In genomic region chr11:7423276-7424081, GRCm38 (mm10) we compare ENCODE assay signal across 9 mouse cellular contexts.
DNase-seq lines count a peak whose midpoint lies in the region; ATAC-seq and TF ChIP-seq lines count a peak whose summit lies in the region.
"Had no signal": no experiment of that assay in that cellular context is flagged by ENCODE, and none has a peak within 500 bp of the region (broad histone marks: within the 10 kb centered on the region; RNA-seq: fewer than 3 reads in every experiment).

No protein-coding gene starts in this region.

- no peaks in the 10 kb centered on the region for H3K27me3 ChIP-seq in embryonic facial prominence, embryonic 12.5 days
- H3K27me3 ChIP-seq in liver, embryonic 11.5 days (replicated peaks; ENCODE audit: control insufficient read depth, insufficient read depth, low read length), result no peaks in the 10 kb centered on the region
- no peaks in the 10 kb centered on the region for H3K27me3 ChIP-seq in stomach, postnatal 0 days (ENCODE audit: control insufficient read depth, insufficient read depth, low read length)

- H3K4me1 ChIP-seq in embryonic facial prominence, embryonic 12.5 days, result peaks cover 11% of the 10 kb centered on the region
- 0 out of 2 replicates have a peak, but pooled peaks cover 2% of the 10 kb centered on the region for H3K4me1 ChIP-seq in liver, embryonic 11.5 days (replicated peaks; ENCODE audit: control insufficient read depth, insufficient read depth, low read length)
- no peaks in the 10 kb centered on the region for H3K4me1 ChIP-seq in stomach, postnatal 0 days (replicated peaks; ENCODE audit: control insufficient read depth, insufficient read depth)

- TF ChIP-seq CTCF in stomach, postnatal 0 days (IDR thresholded peaks at IDR 0.05; ENCODE audit: low read depth), result peak; percentile 45

- intact Hi-C loops in heart, postnatal 25 days (cut with DNase I), result no loop called here

- H3K4me2 ChIP-seq in embryonic facial prominence, embryonic 12.5 days (replicated peaks), result no peak overlapping the region
- H3K4me2 ChIP-seq in liver, embryonic 11.5 days, result peak overlapping the region; percentile 18; the same call in 1 of the 2 replicates
- no peak overlapping the region for H3K4me2 ChIP-seq in stomach, postnatal 0 days (replicated peaks; ENCODE audit: low read depth)

- H3K36me3 ChIP-seq in embryonic facial prominence, embryonic 12.5 days, result no peaks in the 10 kb centered on the region
- no peaks in the 10 kb centered on the region for H3K36me3 ChIP-seq in liver, embryonic 11.5 days (ENCODE audit: control insufficient read depth, insufficient read depth, low read length)
- no peaks in the 10 kb centered on the region for H3K36me3 ChIP-seq in stomach, postnatal 0 days (ENCODE audit: control insufficient read depth, insufficient read depth, low read length)
- H3K36me3 ChIP-seq: G1E had no signal

- peak; percentile 96 for DNase-seq in heart, adult 11 months
- DNase-seq in heart, postnatal 4 days, result no peak
- peak; percentile 20 for DNase-seq in heart, postnatal 25 days (ENCODE audit: low spot score)
- peak; percentile 33 for DNase-seq in liver, embryonic 11.5 days (ENCODE audit: low spot score)
- DNase-seq in stomach, postnatal 0 days (ENCODE audit: low spot score), result peak; percentile 46
- no peak for DNase-seq in frontal cortex, postnatal 14 days (ENCODE audit: low spot score in 2 of 2)

- ATAC-seq in embryonic facial prominence, embryonic 12.5 days (ENCODE audit: insufficient number of reproducible peaks, insufficient read depth, low FRiP score, low TSS enrichment), result peak; percentile 72; the same call in 1 of the 2 replicates
- peak; percentile 94 for ATAC-seq in liver, embryonic 11.5 days (replicated peaks; ENCODE audit: low FRiP score)
- peak; percentile 96 for ATAC-seq in stomach, postnatal 0 days (ENCODE audit: low FRiP score, low TSS enrichment)
- no peak for ATAC-seq in CD4-positive, CD25-positive, alpha-beta regulatory T cell, adult 4 months

- 14% methylated on average over 13 of the region's 13 CpGs for WGBS in embryonic facial prominence, embryonic 12.5 days
- 23% methylated on average over 13 of the region's 13 CpGs for WGBS in liver, embryonic 11.5 days
- WGBS in stomach, postnatal 0 days, result 18% methylated on average over 13 of the region's 13 CpGs

- no peaks in the 10 kb centered on the region for H3K9me3 ChIP-seq in embryonic facial prominence, embryonic 12.5 days
- no peaks in the 10 kb centered on the region for H3K9me3 ChIP-seq in liver, embryonic 11.5 days (ENCODE audit: control insufficient read depth, low read length)
- H3K9me3 ChIP-seq in stomach, postnatal 0 days (ENCODE audit: control insufficient read depth, low read length), result no peaks in the 10 kb centered on the region

- TF ChIP-seq EP300 in stomach, postnatal 0 days (optimal IDR thresholded peaks at IDR 0.05), result no peak

- no peak overlapping the region for H3K9ac ChIP-seq in embryonic facial prominence, embryonic 12.5 days
- no peak overlapping the region for H3K9ac ChIP-seq in liver, embryonic 11.5 days (ENCODE audit: low read depth, low read length)
- H3K9ac ChIP-seq in stomach, postnatal 0 days (ENCODE audit: low read length), result no peak overlapping the region

- no peak overlapping the region for H3K4me3 ChIP-seq in embryonic facial prominence, embryonic 12.5 days
- no peak overlapping the region for H3K4me3 ChIP-seq in liver, embryonic 11.5 days (ENCODE audit: low read depth, low read length)
- no peak overlapping the region for H3K4me3 ChIP-seq in stomach, postnatal 0 days (ENCODE audit: low read depth, low read length)

- H3K27ac ChIP-seq in embryonic facial prominence, embryonic 12.5 days, result no peak overlapping the region
- H3K27ac ChIP-seq in liver, embryonic 11.5 days (ENCODE audit: low read depth, low read length), result peak overlapping the region; percentile 36
- H3K27ac ChIP-seq in stomach, postnatal 0 days (replicated peaks), result no peak overlapping the region

Comparison
In these comparisons a context has a peak if more than half of its experiments do, and no peak if none do; other contexts are left out.
1. DNase-seq: peak in heart, adult 11 months (single experiment), heart, postnatal 25 days (single experiment), liver, embryonic 11.5 days (single experiment) and stomach, postnatal 0 days (single experiment); none in heart, postnatal 4 days (single experiment) and frontal cortex, postnatal 14 days (0 of 2).